Mouse (Mus musculus) testis, adult 2 months (tissue): Measurements from ENCODE around the gene Btf3. TPM values are rescaled to one million over a fixed set of nuclear protein-coding genes. Genes with fewer than 3 reads are reported as not detected.

Experiments
- H3K27ac ChIP-seq: fragments of 200-500 bp; 2 replicates; pipeline ENCODE4 v1.5.1; 2012; ENCODE audit warnings: low read depth, low read length; ENCODE audit not compliant: control insufficient read depth, insufficient read depth
- H3K27me3 ChIP-seq: fragments of 200-500 bp; 2 replicates; pipeline ENCODE4 v1.6.1; 2012; ENCODE audit warnings: mild to moderate bottlenecking, low read length, moderate library complexity; ENCODE audit not compliant: control insufficient read depth, insufficient read depth
- H3K36me3 ChIP-seq: fragments of 200-500 bp; 2 replicates; pipeline ENCODE4 v1.6.1; 2012; ENCODE audit warnings: mild to moderate bottlenecking, low read length; ENCODE audit not compliant: control insufficient read depth, insufficient read depth
- H3K4me1 ChIP-seq: fragments of 200-500 bp; 2 replicates; pipeline ENCODE4 v1.6.1; 2012; ENCODE audit warnings: low read length; ENCODE audit not compliant: control insufficient read depth, insufficient read depth
- H3K4me3 ChIP-seq: fragments of 200-500 bp; 2 replicates; pipeline ENCODE4 v1.5.1; 2012; ENCODE audit warnings: low read depth, mild to moderate bottlenecking, low read length, moderate library complexity, mixed read lengths; ENCODE audit not compliant: control insufficient read depth
- CTCF ChIP-seq: fragments of 200-500 bp; IDR thresholded peaks from 2 replicates; pipeline ENCODE4 v1.5.1; 2012; ENCODE audit warnings: low read depth, mild to moderate bottlenecking, inconsistent platforms, low read length, moderate library complexity; ENCODE audit not compliant: control insufficient read depth, insufficient read depth, insufficient replicate concordance
- POLR2A ChIP-seq: fragments of 200-500 bp; IDR thresholded peaks from 2 replicates; pipeline ENCODE4 v1.6.1; 2012; ENCODE audit warnings: low read depth, mild to moderate bottlenecking, inconsistent platforms, low read length, moderate library complexity; ENCODE audit not compliant: control insufficient read depth
- polyA plus RNA-seq: library from polyadenylated mRNA; depleted of rRNA; stranded (reverse); fragments of >200 nt; gene quantifications from 2 replicates; pipeline ENCODE4 v1.2.3, GENCODE M21; 2012

Btf3 gene
- polyA plus RNA-seq, 1 experiment = 423 TPM

GRCm38 (mm10) chr13:98358424-98359181, 41.8 kb upstream of the Btf3 start:
- peaks cover 12% of the 10 kb centered on the region for H3K27me3 ChIP-seq
- no peak overlapping the region for H3K4me3 ChIP-seq
- H3K36me3 ChIP-seq = no peaks in the 10 kb centered on the region
- TF ChIP-seq CTCF = no peak
- no peak for TF ChIP-seq POLR2A
- no peak overlapping the region for H3K27ac ChIP-seq
- H3K4me1 ChIP-seq = peaks cover 18% of the 10 kb centered on the region

DNA sequence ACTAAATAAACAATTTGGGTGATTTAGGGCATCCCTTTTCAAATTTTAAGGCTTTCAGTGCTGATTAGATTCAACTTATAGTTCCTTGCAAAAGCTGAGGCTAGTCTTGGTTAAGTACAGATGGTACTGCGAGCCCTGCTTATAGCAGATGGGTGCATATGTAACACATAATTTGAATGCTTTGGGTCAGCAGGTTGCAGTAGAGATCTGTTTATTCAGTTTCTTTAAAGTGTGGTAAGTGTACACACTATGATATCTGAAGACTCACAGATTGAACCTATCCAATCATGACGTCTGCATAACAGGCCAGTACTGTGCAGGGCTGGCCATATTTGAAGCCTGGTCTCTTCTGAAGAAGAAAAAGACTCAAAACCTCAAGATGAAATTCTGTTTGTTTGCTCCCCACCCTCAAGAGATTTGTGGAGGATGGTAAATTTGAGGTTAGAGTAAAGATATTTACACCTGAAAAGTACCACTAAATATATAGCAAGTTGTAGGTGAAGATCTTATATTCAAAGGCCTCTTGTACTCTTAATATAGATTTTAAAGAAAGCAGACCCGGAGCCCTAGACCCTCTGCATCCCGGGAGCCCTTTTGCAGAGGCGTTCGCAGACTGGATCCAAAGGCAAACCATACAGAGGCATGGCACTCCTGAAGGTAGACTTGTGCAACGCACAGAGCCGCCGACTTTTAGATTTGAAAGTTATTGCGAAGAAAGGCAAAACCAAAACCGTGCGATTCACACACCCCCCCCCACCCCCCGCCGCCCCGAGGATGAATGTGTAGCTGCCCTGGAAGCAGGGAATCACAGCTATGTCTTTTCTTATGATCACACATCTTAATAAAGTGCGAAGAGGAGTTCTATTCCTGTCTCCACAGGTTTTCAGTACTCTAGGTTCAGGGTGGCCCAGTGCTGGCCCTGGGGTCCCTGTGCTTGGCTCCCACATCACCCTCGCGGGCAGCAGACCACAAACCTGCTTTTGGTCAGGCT, 40.9 kb upstream of the Btf3 start:
- no peak for TF ChIP-seq CTCF
- TF ChIP-seq POLR2A = no peak
- H3K27me3 ChIP-seq = peaks cover 12% of the 10 kb centered on the region
- no peak overlapping the region for H3K27ac ChIP-seq
- no peak overlapping the region for H3K4me3 ChIP-seq
- peaks cover 18% of the 10 kb centered on the region for H3K4me1 ChIP-seq
- no peaks in the 10 kb centered on the region for H3K36me3 ChIP-seq

DNA sequence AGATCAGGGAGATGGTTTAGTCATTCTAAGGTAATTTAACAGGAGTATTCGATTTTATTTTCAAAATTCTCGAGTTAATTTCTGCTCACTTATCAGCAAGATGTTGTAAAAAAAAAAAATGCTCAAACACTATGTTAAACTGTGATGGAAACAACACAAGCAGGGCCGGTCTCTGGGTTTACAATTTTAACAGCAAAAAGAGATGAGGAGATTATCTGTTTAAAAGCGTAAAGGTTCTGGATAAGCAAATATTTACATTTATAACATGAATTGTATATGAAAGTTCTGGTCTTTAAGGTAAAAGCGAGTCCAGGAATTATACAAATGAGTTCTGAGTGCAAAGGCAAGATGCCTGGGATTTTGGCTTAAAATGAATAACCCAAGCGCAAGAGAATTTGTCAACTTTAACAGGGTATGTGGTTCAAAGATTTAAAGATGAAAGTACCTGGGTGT, 40.2 kb upstream of the Btf3 start:
- H3K36me3 ChIP-seq = no peaks in the 10 kb centered on the region
- H3K27ac ChIP-seq = no peak overlapping the region
- H3K4me3 ChIP-seq = no peak overlapping the region

DNA sequence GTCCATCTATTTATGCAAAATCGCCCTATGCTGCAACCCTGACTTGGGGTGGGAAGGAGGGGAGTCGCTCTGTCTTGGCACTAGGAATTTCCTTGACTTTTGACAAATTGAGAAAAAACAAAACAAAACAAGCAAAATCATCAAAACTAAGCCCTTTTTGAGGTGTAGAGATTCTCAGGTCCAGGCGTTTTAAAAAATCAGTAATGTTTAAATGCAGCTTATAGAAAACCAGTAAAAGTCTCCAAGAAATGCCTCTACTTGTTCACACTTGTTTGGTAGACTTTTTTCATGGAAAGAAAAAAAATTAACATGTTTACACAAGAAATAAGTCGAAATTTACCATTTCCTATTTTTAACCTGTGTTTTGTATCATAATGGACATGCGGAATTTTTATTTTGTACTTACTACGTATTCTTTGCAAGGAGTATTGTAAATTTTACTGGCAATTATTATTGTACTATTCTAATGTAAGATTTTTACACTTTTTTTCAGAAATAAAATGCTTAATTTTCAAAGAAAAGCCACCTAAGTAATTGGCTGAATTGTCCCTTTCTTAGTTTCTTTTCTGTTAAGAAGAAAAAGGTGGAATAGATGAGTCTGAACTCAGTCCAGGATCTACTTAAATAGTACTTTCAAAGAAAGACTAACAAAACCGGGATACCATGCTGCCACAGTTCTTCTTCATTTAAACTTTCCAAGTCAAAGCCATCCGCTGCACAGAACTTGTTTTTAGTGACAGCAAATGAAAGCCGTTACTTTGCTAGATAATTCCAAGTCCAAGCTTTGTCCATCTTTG, 39.6 kb upstream of the Btf3 start:
- H3K36me3 ChIP-seq = no peaks in the 10 kb centered on the region
- peaks cover 18% of the 10 kb centered on the region for H3K4me1 ChIP-seq
- H3K27ac ChIP-seq = no peak overlapping the region
- no peak overlapping the region for H3K4me3 ChIP-seq
- TF ChIP-seq CTCF (no peak), POLR2A (no peak)
- peaks cover 12% of the 10 kb centered on the region for H3K27me3 ChIP-seq

More for the DNA sequence above, 40.2 kb upstream of the Btf3 start:
- Histone ChIP-seq H3K4me1 (peaks cover 18% of the 10 kb centered on the region), H3K27me3 (peaks cover 12% of the 10 kb centered on the region)
- TF ChIP-seq CTCF (no peak), POLR2A (no peak)

DNA sequence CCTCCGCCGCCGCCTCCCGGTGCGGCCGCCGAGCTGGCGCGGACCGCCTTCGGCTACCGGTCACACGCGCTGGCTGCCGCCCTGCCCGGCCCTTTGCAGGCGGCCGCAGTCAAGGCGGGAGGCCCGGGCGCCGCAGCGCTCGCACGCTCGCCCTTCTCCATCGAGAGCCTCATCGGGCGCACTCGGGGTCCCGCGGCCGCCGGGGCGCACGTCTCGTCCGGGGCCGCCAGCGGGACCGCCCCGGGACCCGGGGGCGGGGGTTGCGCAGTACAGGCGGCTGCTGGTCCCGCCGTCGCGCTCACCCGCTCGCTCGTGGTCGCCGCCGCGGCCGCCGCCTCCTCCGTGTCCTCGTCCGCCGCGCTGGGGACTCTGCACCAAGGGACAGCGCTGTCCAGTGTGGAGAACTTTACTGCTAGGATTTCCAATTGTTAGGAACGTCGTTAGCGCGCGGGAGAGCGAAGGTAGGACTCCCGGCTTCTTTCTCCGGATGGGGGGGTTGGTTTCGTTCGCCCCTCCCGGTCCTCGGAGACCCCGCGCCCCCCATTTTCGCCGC, 38.8 kb upstream of the Btf3 start:
- peaks cover 12% of the 10 kb centered on the region for H3K27me3 ChIP-seq
- TF ChIP-seq CTCF (no peak), POLR2A (no peak)
- H3K27ac ChIP-seq = no peak overlapping the region
- H3K4me1 ChIP-seq = peaks cover 18% of the 10 kb centered on the region
- H3K4me3 ChIP-seq = peak overlapping the region; percentile 57; the same call in 1 of the 2 replicates
- no peaks in the 10 kb centered on the region for H3K36me3 ChIP-seq

- Histone ChIP-seq H3K27me3 (peaks cover 12% of the 10 kb centered on the region), H3K4me1 (peaks cover 18% of the 10 kb centered on the region), H3K4me3 (peak overlapping the region; percentile 57), H3K36me3 (no peaks in the 10 kb centered on the region), H3K27ac (no peak overlapping the region)
- TF ChIP-seq POLR2A (no peak), CTCF (no peak)
These were observed 38.2 kb upstream of the Btf3 start for GRCm38 (mm10) chr13:98354871-98355558.
